Mouse (Mus musculus) lung, postnatal 0 days (tissue): Measurements from ENCODE around the gene 2010111I01Rik.

ENCODE experiments used
- CTCF ChIP-seq: IDR thresholded peaks from 2 replicates; pipeline ENCODE4 v1.5.1; 2016; ENCODE audit warnings: antibody characterized with exemption, mild to moderate bottlenecking
- EP300 ChIP-seq: IDR thresholded peaks from 2 replicates; pipeline ENCODE4 v1.6.1; 2016; ENCODE audit warnings: antibody characterized with exemption, mild to moderate bottlenecking, control low read depth

DNA sequence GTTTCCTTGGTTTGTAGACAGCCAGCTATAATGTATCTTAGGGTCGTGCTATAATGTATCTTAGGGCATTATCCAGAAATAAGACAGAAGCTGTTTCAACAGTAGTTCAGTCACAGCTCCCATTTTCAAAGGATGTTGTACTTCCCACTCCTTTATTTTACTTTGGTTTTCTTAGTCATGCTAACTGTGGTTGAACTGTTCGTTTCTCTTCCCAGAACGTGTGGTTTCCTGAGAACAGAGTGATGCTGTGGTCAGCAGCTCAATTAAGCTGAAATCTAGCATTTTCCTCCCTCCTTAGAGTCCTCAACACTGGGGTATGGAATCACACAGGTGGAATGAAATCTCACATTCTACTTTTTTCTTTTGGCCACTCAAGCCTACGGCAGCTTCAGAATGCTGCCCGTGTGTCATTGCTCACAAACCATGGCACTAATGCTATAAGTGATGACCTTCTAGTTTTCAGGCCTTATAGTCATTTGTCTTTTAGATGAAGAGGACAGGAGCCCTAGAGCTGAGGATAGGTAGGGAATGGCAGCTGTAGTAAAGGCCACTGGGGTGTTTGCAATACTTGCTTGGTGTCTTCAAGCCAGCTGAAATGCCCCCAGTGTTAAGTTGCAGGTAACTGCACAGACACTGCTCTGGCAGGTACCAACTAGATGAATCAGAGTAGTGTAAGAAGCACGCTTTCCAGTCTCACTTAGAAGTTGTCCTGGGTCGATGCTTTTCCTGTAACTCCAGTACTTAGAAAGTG, 289.4 kb downstream of the 2010111I01Rik start:
- TF ChIP-seq CTCF (no peak), EP300 (no peak)
